Mouse (Mus musculus): Measurements from ENCODE around the gene Adgra1.

DNA sequence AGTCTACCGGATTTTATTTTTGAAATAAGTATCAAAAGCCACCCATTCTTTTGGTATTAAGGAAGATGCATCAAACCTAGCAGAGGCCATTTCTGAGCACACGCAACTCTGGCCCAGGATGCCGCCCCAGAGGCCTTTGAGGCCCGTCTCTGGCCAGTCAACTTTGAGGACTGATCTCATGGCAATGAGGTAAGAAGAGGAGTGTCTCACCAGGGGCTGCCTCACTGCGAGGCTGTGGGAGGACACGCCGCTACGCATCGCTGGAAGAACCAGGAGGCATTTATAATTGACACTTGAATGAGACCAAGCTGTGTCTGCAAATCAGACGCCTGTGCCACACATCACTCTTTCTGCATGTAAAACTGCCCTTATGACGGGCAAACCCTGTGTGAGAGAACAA is 45.0 kb upstream of the Adgra1 start:
- TF ChIP-seq CTCF (IDR thresholded peaks at IDR 0.05; ENCODE audit: borderline replicate concordance, insufficient read depth, low read depth, low read length) = no peak
- TF ChIP-seq POLR2A (IDR thresholded peaks at IDR 0.05; ENCODE audit: borderline replicate concordance, insufficient read depth, low read length) = no peak

Data from cerebellum, adult 2 months (tissue).